Mouse (Mus musculus): ENCODE results near the gene Chrnb4.

The Chrnb4 gene

DNA sequence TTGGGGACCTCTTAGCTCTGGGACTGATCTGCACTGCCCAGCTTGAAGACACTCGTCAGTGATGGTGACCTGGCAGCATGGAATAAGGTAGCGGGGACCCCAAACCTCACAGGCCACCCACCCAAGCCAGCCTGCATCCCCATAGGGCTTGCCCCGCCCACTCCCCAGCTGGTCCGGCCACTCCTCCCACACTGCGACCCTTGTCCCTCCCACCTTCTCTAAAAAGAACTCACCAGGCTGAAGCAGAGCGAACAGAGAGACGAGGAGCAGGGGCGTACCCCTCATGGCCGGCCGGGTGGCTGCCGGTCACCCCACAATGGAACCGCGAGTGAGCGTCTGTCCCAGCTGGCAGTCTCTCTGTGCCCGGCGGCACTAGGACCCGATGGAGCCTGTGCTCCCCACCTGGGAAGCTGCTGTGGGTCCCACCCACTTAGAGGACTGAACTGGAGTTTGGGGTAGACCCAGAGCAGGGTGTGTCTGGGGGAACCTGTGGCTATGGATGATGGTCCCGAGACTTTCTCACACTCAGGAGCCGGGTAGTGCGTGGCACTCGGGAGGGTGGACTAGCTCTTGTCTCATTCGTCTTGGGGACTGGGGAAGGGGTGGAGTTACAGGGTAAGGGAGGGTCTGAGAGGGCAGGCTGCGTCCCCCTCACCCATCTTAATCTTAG lies at the start of gene Chrnb4:
Gene Chrnb4, minus strand, starts transcription at position 569 of the 670 bp plus-strand sequence.
- 3% methylated on average over 23 of the region's 23 CpGs for WGBS

DNA sequence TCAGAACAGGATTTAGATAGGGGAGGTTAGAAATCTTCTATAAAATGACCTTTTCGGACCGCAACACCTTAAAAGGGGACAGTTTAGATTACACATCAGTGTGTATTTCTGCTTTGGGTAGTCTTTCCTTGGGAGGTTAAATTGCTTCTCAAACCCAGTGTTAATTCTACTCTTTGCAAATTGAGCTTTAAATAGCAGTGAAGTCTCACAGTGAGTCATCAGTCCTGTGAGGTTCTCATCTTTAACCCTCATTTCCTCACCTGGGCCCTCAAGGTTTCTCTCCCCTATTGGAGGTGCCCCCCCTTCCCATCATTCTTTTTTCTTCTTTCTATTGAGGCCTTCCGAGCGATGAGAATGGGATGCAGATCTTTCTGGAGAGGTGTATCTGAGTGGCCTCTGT lies 48.3 kb upstream of the Chrnb4 start:
- 92% methylated on average over 4 of the region's 4 CpGs for WGBS

DNA sequence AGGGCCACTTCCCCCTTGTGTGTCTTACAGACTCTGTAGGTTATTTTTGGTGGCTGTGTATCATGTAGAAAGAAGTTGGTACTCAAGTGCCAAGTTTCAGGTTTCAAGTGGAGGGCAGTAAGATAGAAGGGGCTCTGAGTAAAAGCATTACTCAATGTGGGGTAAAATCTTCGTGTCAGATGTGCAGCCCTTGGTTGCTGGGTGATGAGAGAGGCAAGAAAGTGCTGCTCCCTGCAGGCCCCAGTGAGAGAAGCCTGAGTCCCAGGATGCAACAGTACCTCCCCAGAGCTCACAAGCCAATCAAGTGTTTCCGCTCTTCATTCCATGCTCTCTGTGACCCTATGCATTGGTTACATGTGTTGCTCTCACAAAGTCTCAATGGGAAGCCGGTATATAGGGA lies 47.5 kb upstream of the Chrnb4 start:
- 84% methylated on average over 3 of the region's 3 CpGs for WGBS

DNA sequence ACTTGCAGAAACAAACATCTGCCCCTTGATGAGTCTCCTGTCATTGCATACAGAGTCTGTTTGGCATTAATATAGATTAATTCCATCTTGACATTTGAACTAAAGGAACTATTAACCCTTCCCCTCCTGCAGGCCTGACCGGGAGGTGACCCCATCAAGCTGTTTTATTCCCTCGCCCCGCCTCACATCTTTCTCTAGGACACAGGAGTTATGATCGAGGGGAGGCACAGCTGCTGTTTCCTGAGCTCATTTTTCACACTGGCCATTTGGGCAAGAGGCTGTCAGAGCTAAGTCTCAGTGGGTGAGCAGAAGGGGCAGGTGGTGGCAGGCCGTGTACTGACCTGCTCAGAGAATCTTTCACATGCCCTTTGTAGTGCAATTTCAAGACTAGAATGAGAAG lies 41.6 kb upstream of the Chrnb4 start:
- WGBS: 81% methylated on average over 5 of the region's 5 CpGs

DNA sequence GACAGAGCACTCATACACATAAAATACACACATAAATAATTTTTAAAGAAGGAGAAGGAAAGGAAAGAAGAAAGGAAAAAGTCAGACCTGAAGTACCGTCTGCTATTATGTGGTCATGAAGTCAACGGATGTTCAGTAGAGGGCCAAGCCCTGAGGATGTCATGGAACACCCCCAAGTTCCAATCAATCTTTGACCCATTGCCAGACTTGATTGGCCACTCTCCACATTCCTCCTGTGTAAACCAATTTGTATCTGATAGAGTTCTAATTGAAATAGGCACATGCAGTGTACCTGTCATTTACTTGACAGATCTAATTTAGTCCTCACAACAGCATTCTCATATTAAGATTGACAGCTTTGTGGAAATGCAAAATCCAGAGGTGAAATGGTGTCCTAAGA lies 40.6 kb upstream of the Chrnb4 start:
- WGBS: 91% methylated on average over 2 of the region's 2 CpGs

DNA sequence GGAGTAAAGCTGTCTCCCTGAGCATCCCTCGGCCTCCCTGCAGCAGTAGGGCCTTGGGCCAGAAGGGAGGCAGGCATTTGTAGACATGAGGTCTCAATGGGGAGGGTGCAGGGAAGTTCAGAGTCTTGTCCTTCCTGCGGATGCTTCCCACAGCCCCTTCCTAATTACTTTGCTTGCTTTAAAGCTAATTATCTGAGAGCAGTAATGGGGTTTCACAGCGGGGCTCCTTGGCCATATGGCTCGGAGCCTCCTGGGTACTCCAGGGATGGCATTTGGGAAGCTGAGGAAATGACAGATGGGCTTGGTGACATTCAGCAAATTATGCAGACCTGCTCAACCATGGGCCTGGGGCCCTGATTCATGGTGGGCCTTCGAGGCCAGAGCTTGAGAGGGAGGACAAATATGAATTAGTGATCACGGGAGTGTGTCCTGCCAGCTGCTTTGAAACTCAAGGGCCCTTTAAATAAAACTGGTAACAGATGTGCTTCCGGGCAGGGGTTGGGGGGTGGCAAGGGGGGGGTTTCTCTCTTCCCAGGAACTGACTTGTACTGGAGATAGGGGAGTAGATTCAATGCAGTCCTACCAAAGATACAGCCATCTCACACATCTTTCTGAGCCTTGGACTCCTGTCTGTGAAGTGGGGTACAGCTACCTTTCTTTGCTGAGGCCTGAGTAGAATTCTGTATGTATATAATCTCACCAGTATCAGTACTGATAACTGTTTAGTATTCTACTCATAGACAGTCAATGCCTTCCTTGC lies 34.8 kb upstream of the Chrnb4 start:
- 65% methylated on average over 7 of the region's 7 CpGs for WGBS

DNA sequence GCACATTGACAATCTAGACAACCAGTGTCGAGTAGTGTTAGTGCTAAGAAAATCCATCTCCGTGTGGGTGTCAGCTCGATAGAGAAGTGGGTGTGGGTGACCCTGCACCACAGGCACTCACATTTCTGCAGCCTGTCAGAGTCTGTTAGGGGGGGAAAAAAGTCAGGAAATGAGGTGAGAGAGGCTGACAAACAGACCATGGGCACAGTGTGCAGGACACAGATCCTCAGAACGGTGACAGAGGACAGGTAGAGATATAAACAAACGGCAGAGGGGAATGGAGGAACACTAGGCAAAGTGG lies 19.3 kb upstream of the Chrnb4 start:
- 37% methylated on average over 5 of the region's 5 CpGs for WGBS

DNA sequence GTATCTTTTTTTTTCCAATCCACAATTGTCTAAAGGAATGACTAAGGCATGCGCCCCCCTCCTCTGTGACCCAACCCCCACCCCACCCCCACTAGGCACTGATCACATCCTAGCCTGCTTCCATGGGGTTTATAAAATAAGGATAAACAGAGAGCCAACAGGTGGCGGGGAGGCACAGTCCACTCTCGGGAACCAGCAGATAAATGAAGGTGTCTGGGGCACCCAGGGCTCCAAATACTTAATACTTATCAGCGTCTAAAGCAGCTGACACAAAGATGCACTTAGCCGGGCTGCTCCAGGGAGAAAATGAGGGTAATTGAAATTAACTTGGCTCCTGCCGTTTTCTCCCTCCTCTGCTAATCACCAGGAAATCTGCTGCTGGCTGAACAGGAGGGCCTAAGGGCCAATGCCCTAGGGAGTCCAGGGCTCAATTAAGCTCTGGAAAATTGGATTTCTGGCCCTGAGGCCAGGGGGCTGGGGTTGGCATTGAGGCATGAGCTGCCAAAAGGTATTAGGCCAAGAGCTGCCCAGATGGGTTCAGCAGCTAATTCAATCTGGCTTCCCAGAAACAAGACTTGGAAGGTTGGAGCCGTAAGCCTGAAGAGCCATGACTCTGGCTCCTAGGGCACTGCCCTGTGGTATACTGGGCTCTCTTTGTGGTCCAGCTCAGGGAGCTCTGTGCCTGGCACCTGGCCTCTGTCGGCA lies 18.8 kb upstream of the Chrnb4 start:
- WGBS: 56% methylated on average over 8 of the region's 8 CpGs

DNA sequence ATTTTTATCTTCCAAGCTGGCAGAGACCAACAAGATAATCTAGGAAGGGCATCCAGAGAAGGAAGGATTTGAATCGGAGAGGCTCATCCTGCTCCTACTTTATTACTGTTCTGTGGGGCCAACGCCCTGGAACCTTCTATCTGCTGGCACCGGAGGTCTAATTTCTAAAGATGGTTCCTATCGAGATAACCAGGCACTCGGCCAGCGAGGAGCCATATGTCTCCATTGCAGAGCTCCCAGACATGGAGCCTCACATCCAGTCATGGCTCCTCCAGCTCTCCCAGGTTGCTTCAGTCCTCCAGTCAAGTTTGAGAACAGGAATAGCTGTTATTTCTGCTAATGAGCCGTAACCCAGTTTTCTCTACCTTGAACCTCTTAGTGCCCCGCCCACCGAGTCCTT lies 16.7 kb upstream of the Chrnb4 start:
- 77% methylated on average over 9 of the region's 9 CpGs for WGBS

DNA sequence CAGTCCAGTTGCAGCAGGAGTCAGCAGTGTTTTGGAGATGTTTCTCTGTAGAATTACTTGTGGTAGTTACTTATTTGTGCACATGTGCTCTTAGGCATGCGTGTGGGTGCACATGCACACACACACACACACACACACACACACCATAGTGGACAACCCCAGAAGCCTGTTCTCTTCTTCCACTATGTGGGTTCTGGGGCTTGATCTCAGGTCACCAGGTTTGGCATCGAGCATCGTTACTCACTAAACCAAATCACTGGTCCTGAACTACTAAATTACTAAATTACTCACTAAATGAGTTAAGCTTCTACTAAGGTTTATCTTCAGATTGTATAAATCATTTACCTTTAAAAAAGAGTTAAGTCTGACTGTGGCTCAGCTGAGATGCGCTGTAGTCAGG lies 9.5 kb upstream of the Chrnb4 start:
- 96% methylated on average over 4 of the region's 4 CpGs for WGBS

DNA sequence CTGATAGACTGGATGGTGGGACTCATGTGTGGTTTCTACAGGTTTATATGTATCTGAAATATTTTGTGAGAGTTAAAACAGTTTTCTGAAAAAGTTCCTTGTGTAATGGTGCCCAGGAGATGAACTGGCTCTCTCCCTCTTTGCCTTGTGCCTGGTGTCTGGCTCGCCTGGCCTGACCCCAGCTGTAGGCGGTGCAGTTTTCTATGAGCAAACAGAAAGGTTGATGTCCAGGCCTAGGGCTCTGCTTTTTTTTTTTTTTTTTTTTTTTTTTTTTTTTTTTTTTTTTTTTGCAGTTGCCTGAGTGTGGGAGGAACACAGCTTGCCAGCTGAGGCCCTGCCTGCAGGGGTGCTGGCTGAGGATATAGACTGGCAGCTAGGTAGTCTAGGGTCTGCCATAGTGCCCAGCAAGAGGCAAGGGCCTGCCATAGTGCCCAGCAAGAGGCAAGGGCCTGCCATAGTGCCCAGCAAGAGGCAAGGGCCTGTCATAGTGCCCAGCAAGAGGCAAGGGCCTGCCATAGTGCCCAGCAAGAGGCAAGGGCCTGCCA lies 6.9 kb upstream of the Chrnb4 start:
- 96% methylated on average over 2 of the region's 2 CpGs for WGBS

DNA sequence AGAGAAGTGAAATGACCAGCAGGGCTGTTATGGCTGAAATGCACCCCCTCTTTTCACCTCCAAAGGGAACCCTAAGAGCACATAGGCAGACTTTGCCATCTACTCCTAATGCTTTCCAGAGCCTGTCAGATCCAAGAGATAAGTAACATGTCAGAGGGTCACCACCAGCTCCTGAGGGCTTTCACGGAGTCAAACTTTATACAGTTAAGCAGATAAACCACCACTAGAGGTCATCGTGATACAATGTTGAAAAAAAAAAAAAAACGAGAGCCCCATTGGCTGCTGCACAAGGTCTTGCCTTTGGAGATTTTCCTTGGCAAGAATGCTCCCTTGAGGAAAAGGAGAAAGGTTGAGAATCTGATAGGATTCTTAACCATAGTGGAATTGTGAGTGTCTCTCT lies 1.8 kb downstream of the Chrnb4 start:
- 3% methylated on average over 3 of the region's 3 CpGs for WGBS

DNA sequence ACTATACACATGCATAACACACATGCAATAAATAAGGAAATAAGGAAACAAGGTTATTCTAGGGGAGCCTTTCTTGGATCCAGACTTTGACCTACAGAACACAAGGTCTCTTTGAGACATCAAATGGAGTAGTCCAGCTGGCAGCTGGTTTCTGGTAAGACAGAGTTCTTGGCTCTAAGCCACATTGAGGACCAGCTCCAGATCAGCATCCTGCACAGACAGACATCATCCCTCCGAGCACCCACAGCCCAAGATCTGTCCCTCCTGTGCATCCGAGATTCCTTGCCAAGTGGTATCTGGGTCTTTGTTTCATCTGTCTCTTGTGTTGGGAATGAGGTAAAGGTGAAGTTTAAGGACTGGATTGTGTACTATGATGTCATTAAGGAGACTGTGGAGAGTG lies 3.6 kb downstream of the Chrnb4 start:
- WGBS: 68% methylated on average over 2 of the region's 2 CpGs

DNA sequence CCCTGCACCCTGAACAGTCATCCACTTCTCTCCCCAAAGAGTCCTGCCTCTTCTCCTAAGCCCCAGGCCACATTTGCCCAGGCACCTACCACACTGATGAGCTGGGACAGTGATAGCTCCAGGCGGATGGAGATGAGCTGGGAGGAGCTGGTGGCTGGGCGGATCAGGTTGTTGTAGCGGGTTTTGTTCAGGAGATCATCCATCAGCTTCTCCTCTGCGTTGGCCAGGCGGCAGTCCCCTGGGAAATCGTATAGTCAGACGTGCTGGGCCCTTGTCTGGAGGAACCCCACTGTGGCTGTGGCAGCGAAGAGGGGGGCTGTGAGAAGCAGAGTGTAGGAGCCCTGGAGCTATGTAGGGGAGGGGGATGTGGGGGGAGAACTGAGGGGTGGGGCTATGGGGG lies 4.9 kb downstream of the Chrnb4 start:
- 41% methylated on average over 8 of the region's 8 CpGs for WGBS

DNA sequence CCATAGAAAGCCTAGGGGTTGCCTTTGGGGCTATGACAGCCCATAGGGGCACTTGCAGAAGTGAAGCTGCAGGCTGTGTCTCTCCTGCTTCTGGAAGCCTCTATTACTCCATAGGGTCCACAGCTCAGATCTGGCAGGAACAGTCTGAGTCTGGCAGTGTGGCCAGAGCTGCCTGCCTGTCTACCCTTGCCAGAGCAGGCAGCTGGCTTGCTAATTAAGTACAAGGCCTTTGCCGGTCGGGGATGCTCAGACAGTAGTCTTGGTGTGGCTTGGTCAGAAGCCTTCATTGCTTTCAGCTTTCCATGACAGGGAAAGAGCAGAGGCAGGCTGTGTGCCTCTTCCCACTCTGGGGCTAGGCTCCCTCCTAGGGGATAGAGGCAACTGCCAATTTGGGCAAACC lies 7.2 kb downstream of the Chrnb4 start:
- 75% methylated on average over 2 of the region's 2 CpGs for WGBS

DNA sequence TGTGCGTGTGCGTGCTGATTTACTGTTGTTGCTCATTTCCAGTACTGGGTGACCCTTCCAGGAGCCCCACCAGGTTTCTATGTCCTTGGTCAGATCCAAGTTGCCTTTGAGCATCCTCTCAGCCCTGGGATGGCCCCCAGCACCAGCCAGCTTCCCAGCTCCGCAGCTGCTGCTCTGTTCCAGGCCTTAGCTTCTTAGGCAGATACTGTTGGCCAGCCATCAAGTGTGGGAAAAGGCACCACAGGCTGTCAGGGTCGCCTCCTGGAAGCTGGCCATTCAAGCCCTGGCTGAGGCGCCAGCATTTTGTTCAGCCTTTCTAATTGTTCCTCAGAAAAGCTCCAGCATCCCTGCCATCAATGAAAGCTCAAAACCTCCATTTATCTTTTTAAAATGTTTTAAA lies 8.6 kb downstream of the Chrnb4 start:
- WGBS: 51% methylated on average over 5 of the region's 5 CpGs

DNA sequence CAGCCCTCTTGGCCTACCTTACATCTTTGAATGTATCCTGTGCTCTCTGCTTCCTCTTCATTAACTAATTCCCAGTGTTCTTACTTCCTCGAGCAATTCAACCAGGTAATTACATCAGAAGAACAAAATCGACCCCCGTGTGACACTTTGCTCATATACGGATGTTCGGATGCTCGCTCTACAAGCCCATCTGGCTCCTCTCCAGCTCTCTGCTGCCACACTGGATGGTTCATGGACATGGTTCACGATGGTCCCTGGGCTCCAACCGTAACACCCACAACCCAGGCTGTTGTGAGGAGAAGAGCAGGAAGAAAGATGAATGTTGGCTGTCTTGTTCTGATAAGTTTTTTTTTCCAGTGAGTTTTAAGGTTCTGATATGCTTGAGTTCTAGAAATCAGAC lies 9.6 kb downstream of the Chrnb4 start:
- WGBS: 82% methylated on average over 8 of the region's 8 CpGs

DNA sequence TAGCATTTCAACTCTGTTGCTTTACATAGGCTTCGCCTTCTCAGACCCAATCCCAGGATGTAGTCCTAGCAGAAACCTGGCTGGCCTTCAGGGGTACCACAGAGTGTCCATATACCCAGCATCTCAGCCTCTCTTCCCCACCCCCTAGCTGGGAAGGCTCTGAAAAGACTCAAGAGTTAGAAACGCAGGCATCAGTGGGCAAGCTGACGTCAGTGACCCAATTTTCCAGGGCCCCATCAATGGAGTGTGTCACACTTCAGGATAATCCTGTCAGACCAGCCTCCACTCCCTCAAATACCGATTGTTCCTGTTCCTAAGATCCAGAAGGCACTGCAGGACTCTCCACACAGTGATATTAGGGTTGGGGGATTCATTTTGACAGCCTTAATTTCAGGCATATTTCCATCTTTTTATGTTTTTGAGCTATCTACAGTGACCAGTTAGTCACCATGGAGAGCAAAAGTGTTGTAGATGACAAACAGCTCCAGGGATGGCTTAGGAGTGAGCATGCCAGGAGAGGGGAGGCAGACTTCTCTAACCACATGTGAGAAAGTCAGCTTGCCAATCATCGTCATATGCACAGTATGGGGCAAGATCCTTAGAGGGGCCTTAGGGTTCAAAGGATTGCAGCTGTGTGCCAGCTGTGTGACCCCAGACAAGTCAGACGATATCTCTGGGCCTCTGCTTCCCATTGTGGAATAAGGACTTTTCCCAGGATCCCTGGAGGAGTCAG lies 17.0 kb downstream of the Chrnb4 start:
- 49% methylated on average over 6 of the region's 6 CpGs for WGBS

DNA sequence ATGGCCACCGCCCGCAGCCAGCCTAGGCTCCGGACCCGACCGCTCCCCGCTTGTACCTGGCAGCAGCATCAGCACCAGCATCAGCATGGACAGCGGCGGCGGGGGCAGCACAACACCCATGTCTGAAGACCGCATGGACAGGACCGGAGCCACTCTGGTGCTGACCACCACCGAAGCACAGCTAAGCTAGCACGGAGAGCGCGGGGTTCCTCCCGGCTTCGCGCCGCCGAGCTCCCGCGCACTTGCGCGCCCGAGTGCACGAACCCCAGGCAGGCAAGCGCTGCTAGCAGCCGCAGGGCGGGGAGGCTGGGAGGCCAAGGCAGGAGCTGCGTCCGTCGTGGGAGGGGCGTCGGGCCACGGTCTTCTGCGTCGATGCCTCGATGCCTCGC lies 22.3 kb downstream of the Chrnb4 start, which contains the start of gene Chrna3:
Gene Chrna3, minus strand, starts transcription at position 288 of the 389 bp plus-strand sequence.
- WGBS: 2% methylated on average over 39 of the region's 39 CpGs

DNA sequence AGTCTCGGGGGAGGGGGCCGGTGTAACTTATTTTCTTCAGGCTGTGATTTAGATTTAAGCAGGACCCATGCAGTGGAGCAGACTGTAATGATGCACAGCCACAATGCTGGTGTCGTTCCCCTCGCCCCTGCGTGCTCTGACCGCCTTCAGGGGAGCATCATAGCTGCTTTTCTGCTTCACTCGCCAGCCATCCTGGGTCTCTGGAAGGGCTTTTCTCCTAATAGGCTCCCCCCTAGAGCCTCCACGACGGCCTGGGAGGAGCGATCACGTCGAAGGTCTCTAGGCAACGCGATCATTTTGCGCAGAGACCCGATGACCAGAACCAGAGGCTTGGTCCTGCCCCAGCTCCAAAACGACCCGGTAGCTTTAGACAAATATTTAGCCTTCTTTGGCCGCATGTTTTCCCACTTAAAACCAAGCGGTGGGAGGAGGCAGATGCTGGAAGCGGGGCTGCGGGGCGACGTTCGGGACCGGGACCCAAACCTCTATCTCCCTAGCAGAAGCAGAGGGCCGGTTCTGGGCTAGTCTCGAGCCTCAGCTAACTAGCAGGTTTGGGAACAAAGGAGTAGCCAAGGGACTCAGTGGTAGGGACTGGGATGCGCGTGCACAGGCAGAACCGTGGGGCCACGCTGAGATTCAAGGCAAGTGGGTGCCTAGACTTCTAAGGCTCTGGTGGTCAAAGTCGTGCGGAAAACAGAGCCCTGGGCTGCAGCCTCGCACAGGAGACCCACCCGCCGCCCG lies 22.9 kb downstream of the Chrnb4 start:
- 9% methylated on average over 38 of the region's 38 CpGs for WGBS

DNA sequence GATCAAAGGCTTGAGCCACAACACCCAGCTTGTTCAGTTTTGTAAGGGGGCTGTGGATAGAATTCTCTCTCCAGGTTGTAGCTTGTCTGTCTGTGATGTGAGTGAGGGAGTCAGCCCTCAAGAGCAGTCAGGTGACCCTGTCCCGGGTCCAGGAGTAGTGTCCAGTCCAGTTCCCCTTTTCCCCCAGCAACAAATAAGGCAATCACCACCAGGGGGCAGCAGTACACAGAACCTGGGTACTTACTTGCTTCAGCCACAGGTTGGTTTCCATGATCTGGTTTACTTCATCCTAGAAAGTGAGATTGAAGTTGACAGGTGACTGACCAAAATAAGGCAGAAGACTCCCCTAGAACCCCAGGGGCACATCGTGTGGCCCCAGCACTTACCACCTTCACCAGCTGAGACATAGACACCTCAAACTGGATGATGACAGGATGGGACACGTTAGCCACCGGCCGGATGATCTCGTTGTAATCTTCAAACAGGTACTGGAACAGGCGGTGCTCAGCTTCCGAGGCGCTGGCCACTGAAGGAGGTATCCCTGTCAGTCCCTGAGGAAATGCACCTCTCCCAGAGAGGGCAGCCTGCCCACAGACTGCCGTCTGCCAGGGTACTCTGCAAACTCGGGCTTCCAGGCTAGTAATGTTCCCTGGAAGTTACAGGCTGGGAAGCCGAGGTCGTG lies 24.5 kb downstream of the Chrnb4 start:
- 33% methylated on average over 13 of the region's 13 CpGs for WGBS
